Mouse (Mus musculus) liver, postnatal 0 days (tissue): ENCODE data around the gene Sstr2. TPM values are rescaled to one million over a fixed set of nuclear protein-coding genes. Genes with fewer than 3 reads are reported as not detected.
A peak's percentile ranks its signal among the peaks of the same experiment; 100 is the strongest.

Experiments used
- ATAC-seq: fragments of 200-750 bp; cut with Nextera tagmentation; 2 replicates; pipeline ENCODE4 v1.8.0; 2017; ENCODE audit warnings: mild to moderate bottlenecking, moderate library complexity
- DNase-seq: peaks from one replicate; pipeline ENCODE4 v3.0.0-alpha.2; 2016
- H3K27ac ChIP-seq: fragments of 300-500 bp; sonication (generic); 2 replicates; pipeline ENCODE4 v1.5.1; 2014; ENCODE audit warnings: antibody characterized with exemption, moderate library complexity, mild to moderate bottlenecking, low read depth
- H3K27me3 ChIP-seq: fragments of 300-500 bp; sonication (generic); 2 replicates; pipeline ENCODE4 v1.6.1; 2014; ENCODE audit warnings: low read length, control low read depth, mixed read lengths; ENCODE audit not compliant: insufficient read depth
- H3K36me3 ChIP-seq: fragments of 300-500 bp; sonication (generic); replicated peaks from 2 replicates; pipeline ENCODE4 v1.6.1; 2014; ENCODE audit warnings: mild to moderate bottlenecking, control low read depth, low read length, moderate library complexity, mixed read lengths; ENCODE audit not compliant: insufficient read depth
- H3K4me1 ChIP-seq: fragments of 300-500 bp; sonication (generic); 2 replicates; pipeline ENCODE4 v1.6.1; 2014; ENCODE audit warnings: antibody characterized with exemption, mild to moderate bottlenecking, control low read depth; ENCODE audit not compliant: insufficient read depth
- H3K4me2 ChIP-seq: fragments of 300-500 bp; sonication (generic); 2 replicates; pipeline ENCODE4 v1.6.1; 2014; ENCODE audit warnings: low read depth, mild to moderate bottlenecking, low read length, moderate library complexity, mixed read lengths
- H3K4me3 ChIP-seq: fragments of 300-500 bp; sonication (generic); 2 replicates; pipeline ENCODE4 v1.5.1; 2014; ENCODE audit warnings: low read depth, low read length
- H3K9ac ChIP-seq: fragments of 300-500 bp; sonication (generic); replicated peaks from 2 replicates; pipeline ENCODE4 v1.6.1; 2014; ENCODE audit warnings: mild to moderate bottlenecking, moderate library complexity
- H3K9me3 ChIP-seq: fragments of 300-500 bp; sonication (generic); 2 replicates; pipeline ENCODE4 v1.6.1; 2016; ENCODE audit warnings: mild to moderate bottlenecking, control low read depth, low read length, mixed read lengths
- CTCF ChIP-seq: sonication (generic); IDR thresholded peaks from 2 replicates; pipeline ENCODE4 v1.5.1; 2016; ENCODE audit warnings: antibody characterized with exemption, low read depth
- EP300 ChIP-seq: IDR thresholded peaks from 2 replicates; pipeline ENCODE4 v1.6.1; 2016; ENCODE audit warnings: antibody characterized with exemption, low read depth, mild to moderate bottlenecking
- WGBS: fragments of 180-500 bp; shearing (Covaris S2); extraction: QIAGEN DNeasy Blood & Tissue Kit; methylation state at CpG from one replicate; pipeline ENCODE4 v1.1.7; 2014; ENCODE audit not compliant: insufficient replicate concordance; 5-methylcytosine and 5-hydroxymethylcytosine counted together
- polyA plus RNA-seq: library from polyadenylated mRNA; unstranded; fragments of >200 nt; fragmentation: Nextera tagmentation; extraction: Ambion mirVana; gene quantifications from 2 replicates; pipeline ENCODE4 v1.2.1, GENCODE M21; 2015

Sstr2 gene
- polyA plus RNA-seq, 1 experiment from 2014 or later: 1.6 TPM

- H3K4me1 ChIP-seq: peaks cover 8% of the 10 kb centered on the region; the same call in 1 of the 2 replicates
- WGBS: 11% methylated on average over 4 of the region's 4 CpGs
- DNase-seq (no peak), ATAC-seq (no peak)
- peaks cover 17% of the 10 kb centered on the region for H3K27me3 ChIP-seq
- 0 out of 2 replicates have a peak overlapping the region, but pooled peaks have one; percentile 34 for H3K27ac ChIP-seq
- H3K9me3 ChIP-seq: no peaks in the 10 kb centered on the region
- no peak overlapping the region; the same call in 1 of the 2 replicates for H3K9ac ChIP-seq
- peak overlapping the region; percentile 50 for H3K4me3 ChIP-seq
- peak overlapping the region; percentile 73 for H3K4me2 ChIP-seq
- H3K36me3 ChIP-seq: no peaks in the 10 kb centered on the region
- TF ChIP-seq EP300 (no peak), CTCF (no peak)
Observed at GRCm38 (mm10) chr11:113618303-113618671, 855 bp upstream of the Sstr2 start.

GRCm38 (mm10) chr11:113619420-113620080 lies 408 bp downstream of the Sstr2 start:
- H3K4me3 ChIP-seq: peak overlapping the region; percentile 50
- peaks cover 17% of the 10 kb centered on the region for H3K27me3 ChIP-seq
- ATAC-seq (peak; percentile 14; the same call in 1 of the 2 replicates), DNase-seq (no peak)
- peak overlapping the region; percentile 53 for H3K9ac ChIP-seq
- peak overlapping the region; percentile 73 for H3K4me2 ChIP-seq
- H3K36me3 ChIP-seq: no peaks in the 10 kb centered on the region
- 1% methylated on average over 31 of the region's 31 CpGs for WGBS
- H3K27ac ChIP-seq: no peak overlapping the region
- H3K4me1 ChIP-seq: peaks cover 8% of the 10 kb centered on the region; the same call in 1 of the 2 replicates
- TF ChIP-seq EP300 (no peak), CTCF (no peak)
- no peaks in the 10 kb centered on the region for H3K9me3 ChIP-seq

DNA sequence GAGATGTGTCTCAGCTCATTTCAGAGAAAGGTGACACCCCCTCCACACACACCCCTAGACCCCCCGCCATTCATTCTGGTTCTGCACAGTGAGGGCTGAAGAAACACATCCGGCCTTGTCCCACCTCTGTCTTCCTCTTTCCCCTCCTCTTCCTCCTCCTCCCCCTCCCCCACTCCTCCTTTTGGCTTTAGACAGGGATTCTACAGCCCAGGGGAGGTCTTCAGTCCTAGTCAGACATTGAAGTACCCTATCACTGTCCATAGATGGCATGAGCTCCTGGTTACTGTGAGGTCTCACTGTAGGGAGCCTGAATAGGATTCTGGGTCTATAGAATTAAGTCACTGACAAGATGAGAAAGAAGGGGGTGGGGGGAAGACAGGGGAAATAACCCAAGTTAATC lies 1.9 kb downstream of the Sstr2 start:
- no peaks in the 10 kb centered on the region for H3K9me3 ChIP-seq
- H3K27me3 ChIP-seq: peaks cover 17% of the 10 kb centered on the region
- no peak overlapping the region for H3K9ac ChIP-seq
- H3K27ac ChIP-seq: no peak overlapping the region
- no peaks in the 10 kb centered on the region for H3K36me3 ChIP-seq
- TF ChIP-seq CTCF: no peak
- TF ChIP-seq EP300: no peak
- no peak overlapping the region for H3K4me2 ChIP-seq
- peaks cover 8% of the 10 kb centered on the region; the same call in 1 of the 2 replicates for H3K4me1 ChIP-seq
- 30% methylated on average over 2 of the region's 2 CpGs for WGBS
- ATAC-seq (no peak), DNase-seq (no peak)
- no peak overlapping the region for H3K4me3 ChIP-seq

- DNase-seq: no peak
- no peak overlapping the region for H3K27ac ChIP-seq
- peaks cover 8% of the 10 kb centered on the region; the same call in 1 of the 2 replicates for H3K4me1 ChIP-seq
- H3K36me3 ChIP-seq: no peaks in the 10 kb centered on the region
- no peak overlapping the region for H3K4me3 ChIP-seq
- no peaks in the 10 kb centered on the region for H3K9me3 ChIP-seq
- H3K4me2 ChIP-seq: no peak overlapping the region
- H3K27me3 ChIP-seq: peaks cover 17% of the 10 kb centered on the region
- H3K9ac ChIP-seq: no peak overlapping the region
- TF ChIP-seq CTCF: no peak
- TF ChIP-seq EP300: no peak
- no peak for ATAC-seq
- WGBS: 70% methylated on average over 4 of the region's 4 CpGs
Observed at GRCm38 (mm10) chr11:113622028-113622427, 2.9 kb downstream of the Sstr2 start.

DNA sequence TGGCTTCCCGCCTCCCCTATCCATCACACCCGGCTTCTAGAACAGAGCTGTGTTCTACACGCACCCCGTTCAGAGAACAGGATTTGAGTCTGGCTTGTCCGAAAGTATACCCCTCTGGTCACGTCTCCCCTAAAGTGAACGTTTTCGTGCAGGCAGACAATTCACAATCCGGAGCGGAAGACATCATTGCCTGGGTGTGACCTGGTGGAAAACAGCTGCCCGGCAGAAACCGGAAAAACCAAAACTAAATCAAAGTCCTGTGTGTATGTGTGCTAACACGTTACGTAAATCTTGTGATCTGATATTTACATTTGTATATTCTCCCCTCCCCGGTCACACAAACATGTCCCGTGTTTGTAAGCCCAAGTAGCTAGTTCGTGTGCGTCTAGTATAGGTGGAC lies 6.3 kb downstream of the Sstr2 start:
- no peak overlapping the region for H3K4me2 ChIP-seq
- no peaks in the 10 kb centered on the region for H3K4me1 ChIP-seq
- no peaks in the 10 kb centered on the region for H3K9me3 ChIP-seq
- no peak for ATAC-seq
- TF ChIP-seq EP300 (no peak), CTCF (no peak)
- H3K9ac ChIP-seq: no peak overlapping the region
- no peaks in the 10 kb centered on the region for H3K36me3 ChIP-seq
- 80% methylated on average over 18 of the region's 18 CpGs for WGBS
- no peak for DNase-seq
- H3K27me3 ChIP-seq: no peaks in the 10 kb centered on the region
- H3K4me3 ChIP-seq: no peak overlapping the region
- no peak overlapping the region for H3K27ac ChIP-seq

DNA sequence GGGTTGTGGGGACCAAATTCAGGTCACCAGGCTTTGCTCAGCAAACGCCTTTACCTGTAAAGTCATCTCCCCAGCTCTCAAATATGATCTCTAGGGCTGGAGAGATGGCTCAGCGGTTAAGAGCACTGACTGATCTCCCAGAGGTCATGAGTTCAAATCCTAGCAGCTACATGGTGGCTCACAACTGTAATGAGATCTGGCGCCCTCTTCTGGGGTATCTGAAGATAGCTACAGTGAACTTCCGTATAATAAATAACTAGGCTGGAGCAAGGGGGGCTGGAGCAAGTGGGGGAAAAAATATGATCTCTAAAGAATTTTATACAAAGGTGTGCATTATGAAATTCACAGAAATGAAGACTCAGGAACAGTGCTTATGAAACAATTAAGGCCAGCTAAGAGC lies 8.6 kb downstream of the Sstr2 start:
- no peak overlapping the region for H3K4me2 ChIP-seq
- H3K9ac ChIP-seq: no peak overlapping the region
- H3K4me3 ChIP-seq: no peak overlapping the region
- H3K27ac ChIP-seq: no peak overlapping the region
- ATAC-seq (no peak), DNase-seq (no peak)
- no peaks in the 10 kb centered on the region for H3K27me3 ChIP-seq
- TF ChIP-seq EP300 (no peak), CTCF (peak; percentile 57)
- peaks cover 3% of the 10 kb centered on the region; the same call in 1 of the 2 replicates for H3K4me1 ChIP-seq
- no peaks in the 10 kb centered on the region for H3K9me3 ChIP-seq
- H3K36me3 ChIP-seq: no peaks in the 10 kb centered on the region
- WGBS: 46% methylated on average over 4 of the region's 4 CpGs
